Mouse (Mus musculus) urinary bladder, adult 2 months (tissue): ENCODE measurements at regions not wholly inside any gene's neighbourhood (a gene's known extent, or its start where the extent isn't known, plus 50 kb on each side); places are given as distances from the start of the nearest gene placed in this dataset.

Experiments
- DNase-seq: peaks from one replicate; pipeline ENCODE4 v3.0.0; 2022; ENCODE audit warnings: low spot score

DNA sequence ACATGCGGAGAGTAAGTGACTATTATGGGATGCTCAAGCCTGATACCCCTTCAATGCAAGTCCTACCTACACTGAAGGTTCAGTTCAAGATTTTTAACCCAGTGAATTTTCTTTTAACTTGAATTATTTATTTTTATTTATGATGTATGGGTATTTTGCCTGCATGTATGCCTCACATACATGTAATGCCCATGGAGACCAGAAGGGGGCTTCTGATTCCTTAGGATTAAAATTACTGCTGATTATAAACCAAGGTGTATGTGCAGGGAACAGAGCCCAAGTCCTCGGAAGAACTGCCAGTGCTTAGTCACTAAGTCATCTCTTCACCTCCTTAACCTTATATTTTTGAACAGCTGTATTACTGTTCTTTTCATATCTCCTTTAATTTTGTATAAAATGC lies 1431.3 kb downstream of the Gsdmc2 start:
- no peak for DNase-seq

DNA sequence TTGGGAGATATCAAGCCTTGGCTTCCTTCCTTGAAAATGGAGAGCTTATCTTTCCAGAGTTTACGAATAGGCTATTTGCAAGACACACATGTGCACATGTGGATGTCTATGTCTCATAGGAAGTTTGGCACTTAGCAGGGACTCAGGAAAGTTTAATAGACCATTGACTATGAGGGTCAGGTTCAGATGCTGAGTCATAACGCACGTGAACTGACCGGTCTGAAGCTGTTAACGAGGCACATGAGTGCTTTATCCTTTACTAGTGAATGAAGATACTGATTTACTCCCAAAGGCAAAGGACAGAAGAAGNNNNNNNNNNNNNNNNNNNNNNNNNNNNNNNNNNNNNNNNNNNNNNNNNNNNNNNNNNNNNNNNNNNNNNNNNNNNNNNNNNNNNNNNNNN lies 1442.8 kb downstream of the Gsdmc2 start:
- DNase-seq: no peak

DNA sequence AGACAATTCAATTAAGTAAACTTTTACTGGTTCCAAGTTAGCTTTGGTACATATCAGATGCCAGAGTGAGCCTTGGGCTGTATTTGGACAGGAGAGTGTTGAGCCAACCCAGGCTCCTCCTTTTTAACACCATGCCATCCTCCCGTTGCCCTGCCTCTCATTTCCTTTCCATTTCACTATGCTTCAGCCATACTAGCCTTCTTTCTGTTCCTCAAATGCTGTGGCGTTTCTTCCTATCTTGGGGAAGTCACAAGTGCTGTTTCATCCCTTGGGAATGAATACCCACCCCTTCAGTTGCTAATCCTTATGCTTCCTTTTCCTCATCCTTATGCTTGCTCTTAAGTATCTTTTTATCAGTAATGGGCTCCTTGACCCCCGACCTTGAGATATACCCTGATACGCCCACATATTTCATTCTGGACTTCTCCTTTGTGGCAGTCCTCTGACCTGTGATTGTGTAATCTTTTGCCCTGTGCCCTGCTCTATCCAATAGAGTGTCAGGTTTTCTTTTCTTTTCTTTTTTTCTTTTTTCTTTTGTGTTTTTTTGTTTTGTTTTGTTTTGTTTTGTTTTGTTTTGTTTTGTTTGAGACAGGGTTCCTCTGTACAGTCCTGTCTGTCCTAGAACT lies 1443.9 kb downstream of the Gsdmc2 start:
- DNase-seq: no peak

DNA sequence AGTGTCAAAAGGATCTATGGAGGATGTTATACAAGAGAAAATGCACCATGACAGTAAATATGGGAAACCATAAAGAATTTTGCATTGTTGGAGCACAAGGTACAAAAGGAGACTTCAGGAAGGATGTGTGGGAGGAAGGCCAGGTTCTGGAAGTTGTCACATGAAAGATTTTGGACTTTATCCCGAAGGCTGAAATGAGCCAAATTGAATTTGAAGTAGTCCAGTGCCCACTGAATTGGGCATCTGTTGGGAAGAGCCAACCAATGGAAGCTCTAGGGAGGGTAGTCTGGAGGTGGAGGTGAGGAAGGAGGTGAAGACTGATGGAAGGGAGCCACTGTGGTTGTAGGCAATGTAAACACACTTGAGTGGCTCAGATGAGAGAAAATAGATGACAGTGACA lies 1445.6 kb downstream of the Gsdmc2 start:
- no peak for DNase-seq

DNA sequence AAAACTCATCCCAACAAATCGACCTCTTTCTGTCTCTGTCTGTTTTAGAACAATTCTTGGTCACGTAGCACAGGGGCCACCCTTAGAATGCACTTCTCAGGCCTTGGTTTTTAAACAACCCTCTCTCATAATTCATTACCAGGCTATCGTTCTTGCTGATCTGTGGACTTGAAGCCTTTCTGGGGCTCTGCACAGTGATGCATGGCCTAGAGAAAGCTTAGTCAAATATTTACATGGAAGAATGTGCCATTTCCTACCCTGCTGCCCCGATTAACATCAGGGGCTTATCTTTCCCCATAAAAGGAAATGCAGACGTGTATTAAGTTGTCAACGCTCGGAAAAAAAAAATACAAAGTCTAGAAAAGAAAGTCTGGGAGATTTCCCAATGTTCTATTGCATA lies 1448.0 kb downstream of the Gsdmc2 start:
- DNase-seq: no peak

DNA sequence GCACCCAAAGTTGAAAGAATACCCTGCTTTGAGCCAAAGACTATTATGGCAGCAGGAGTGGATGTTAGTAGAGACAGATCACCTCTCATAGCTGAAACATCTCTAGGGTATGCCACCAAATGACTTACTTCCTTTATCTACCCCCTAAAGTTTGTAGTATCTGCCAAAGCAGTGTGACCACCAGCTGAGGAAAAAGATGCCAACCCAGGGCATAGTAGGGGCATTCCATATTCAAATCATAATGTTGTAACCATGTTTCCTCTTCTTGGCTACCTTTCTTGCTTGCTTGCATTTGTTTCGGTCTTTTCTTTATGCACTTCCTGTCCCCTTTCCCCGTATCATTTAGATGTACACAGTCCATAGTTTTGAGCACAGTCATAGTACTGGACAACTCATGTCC lies 1449.6 kb downstream of the Gsdmc2 start:
- no peak for DNase-seq

DNA sequence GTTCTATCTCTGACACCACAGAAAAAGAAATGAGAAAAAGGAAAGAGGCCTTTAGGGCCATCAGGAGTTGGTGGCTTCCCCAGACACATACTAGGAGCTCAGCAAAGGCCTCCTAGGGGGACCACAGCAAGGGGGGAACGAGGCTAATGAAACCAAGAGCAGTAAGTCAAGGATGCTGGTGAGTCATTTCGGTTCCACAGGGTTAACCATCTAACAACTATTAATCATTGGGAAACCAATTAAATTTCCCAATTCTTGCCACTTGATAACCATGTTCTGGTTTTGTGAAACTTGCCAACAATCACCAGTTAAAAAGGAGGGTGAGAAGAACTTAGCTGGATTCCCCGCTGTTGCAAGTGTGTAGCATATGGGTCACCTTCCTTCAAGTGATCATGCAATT lies 1451.6 kb downstream of the Gsdmc2 start:
- DNase-seq: no peak

DNA sequence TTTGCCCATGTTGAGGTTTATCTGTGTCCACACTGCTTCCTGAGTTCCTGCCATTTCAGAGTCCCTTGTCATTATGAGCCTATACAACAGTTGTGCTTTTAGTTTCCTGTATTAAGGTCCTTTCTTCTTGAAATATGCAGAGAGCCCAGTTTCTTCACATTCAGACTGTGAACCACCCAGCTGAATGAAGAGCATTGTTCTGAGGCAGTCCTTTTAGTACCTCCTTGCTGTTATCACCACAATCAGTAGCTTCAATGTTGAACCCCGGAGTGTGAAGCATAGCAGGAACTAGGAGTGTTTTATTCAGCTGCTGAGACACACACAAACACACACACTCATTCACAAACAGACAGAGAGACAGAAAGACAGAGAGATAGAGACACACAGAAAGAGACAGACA lies 1452.1 kb downstream of the Gsdmc2 start:
- no peak for DNase-seq

DNA sequence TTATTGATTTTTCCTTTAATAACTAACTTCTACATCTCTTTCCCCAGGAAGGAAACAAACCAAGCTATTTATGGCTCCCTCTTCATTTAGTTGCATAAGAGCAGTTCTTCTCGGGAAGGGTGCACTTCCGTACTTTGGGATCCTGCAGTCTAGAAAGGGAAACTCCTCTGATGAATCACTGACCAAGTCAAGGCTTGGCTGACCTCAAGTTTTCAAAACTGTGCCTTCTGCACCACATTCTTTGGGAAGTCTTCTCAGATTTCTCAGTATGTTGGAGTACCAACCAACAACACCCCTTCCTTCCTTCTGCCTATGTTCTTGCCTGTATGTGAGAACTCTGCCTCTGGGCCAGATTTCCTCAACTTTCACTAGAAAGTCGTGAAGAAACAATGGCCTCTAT lies 1452.6 kb downstream of the Gsdmc2 start:
- no peak for DNase-seq

DNA sequence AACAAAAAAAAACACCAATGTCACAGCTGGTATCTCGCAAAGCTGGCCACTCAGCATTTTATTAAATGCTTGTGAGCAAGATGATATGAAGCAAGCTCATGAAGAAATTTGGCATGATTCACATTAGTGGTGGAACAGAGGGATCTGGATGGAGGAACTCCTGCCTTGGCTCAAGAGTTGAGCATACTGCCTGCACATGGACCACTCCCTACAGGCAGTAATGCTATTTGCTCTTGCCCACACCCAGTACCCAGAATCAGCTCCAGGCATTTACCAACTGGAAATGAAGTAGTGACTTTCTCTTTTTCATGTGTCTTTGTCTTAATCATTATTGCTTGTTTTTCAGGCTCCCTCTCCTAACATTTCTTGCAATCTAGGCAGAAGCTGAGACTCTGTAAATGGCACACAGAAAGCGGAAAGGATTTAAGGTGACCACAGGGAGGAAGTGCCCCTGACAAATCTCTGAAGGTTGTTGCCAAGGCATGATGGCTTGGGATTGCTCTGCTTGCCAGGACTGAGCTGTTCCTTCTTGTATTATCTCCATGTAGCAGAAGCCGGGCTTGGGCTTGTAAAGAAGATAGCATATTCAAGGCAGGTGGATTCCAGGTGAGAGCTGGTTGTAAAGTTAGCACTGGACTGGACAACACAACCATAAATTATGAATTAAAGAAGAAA lies 1455.4 kb downstream of the Gsdmc2 start:
- no peak for DNase-seq

DNA sequence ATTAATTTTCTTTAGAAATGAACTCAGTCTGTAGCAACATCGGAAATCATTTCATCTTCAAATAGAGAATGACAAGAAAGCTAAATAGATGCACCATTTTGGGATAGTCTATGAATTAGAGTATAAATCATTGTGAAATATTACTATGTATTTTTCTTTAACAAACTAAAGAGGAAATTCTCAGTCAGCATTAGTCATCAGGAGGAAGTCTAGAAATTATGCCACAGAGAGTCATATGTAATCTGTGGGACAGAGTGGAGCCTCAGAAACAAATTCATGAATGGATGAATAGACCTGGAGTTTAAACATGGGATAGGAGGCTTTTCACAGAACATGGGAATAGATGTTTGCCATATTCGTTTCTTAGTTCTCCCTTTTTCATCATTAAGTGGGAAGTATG lies 1459.4 kb upstream of the A1bg start:
- DNase-seq: no peak

DNA sequence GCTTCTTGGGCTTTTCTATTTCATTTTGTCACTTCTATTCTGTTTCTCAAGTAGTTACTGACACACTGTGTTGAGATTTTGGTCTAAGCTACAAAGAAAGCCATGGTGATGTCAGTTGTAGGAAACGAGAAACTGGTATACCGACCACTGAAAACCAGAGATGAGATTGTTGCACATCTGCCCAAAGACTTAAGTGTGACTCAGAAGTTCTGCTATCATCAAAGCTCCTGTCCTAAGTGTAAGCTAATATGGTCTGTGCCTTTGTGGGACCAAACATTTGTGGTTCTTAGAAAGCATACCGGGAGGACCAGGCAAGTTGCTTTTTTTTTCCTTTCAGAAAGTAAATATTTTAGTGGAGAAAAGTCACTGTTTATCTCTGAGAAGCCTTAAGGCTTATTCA lies 1451.8 kb upstream of the A1bg start:
- no peak for DNase-seq

DNA sequence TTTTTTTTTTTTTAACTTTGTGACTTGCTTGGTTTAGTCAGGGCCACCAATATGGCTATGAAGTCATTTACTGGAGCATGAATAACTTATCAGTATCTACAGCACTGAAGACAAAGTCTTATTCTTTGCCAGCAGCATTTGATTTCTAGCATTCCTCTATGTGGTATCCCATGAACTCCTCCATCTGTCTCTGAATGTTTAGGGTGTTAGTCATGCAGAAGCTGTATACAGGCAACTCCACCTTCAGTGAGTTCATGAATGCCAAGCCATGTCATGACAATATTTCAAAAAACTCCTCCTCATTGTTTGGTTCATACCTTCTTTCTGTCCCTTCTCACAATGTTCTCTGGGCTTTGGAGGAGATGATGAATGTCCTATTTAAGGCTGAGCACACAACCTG lies 1438.4 kb upstream of the A1bg start:
- no peak for DNase-seq

DNA sequence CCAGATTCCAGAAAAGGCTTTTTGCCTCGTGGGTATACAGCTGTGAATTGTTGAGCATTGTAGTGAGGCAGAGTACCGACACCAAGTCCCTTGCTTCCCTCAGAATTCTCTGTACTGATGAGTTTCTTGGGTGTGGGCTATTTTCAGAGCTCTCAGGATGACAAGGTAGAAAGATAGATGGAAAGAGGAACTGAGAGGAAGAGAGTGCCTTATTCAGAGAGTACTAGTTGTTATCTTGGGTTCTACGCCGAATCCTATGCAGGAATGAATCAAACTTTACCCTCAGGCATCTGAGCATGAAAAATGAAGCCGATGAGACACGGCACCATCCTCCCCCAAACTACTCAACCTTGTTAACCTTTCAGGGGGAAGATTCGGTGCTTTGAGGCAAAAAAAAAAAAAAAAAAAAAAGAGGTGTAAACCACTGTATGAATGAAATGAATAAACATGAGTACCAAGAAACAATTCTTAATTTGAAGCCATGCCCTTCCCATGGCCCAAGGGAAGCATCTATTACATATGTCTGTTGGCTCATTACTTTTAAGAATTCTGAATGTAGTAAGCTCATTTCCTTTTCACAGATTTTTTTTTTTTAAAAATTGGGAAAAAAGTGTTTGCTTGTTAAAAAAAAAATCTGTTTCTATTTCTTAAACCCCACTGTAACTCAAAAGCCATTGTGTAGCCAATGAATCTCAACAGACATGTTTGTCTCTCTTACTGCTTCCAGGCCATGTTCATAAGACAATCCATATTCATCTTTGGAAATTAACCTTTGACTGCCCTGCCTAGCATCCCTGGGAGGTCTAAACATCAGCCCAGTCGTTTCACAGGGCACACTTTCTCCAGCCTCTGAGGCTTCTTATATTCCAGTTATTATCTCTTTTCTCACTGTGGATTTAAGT lies 1435.8 kb upstream of the A1bg start:
- DNase-seq: no peak

DNA sequence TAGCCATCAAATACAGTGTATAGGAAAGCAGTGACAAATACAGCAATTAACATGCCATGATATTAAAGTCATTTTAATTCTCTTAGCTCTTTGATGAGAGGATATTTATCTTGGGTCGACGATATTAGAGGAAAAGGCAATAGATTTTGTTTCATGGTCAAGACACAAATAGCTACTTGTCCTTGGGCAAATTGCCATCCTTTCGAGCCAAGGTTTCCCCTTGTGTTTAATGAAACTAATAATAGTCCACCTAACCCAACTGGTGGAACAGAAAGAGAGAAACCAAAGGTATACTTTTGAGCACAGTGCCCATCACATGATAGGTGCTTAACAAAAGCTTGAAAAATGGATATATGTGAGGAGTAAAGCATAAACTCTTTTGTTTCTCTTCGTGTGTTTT lies 1431.0 kb upstream of the A1bg start:
- no peak for DNase-seq

DNA sequence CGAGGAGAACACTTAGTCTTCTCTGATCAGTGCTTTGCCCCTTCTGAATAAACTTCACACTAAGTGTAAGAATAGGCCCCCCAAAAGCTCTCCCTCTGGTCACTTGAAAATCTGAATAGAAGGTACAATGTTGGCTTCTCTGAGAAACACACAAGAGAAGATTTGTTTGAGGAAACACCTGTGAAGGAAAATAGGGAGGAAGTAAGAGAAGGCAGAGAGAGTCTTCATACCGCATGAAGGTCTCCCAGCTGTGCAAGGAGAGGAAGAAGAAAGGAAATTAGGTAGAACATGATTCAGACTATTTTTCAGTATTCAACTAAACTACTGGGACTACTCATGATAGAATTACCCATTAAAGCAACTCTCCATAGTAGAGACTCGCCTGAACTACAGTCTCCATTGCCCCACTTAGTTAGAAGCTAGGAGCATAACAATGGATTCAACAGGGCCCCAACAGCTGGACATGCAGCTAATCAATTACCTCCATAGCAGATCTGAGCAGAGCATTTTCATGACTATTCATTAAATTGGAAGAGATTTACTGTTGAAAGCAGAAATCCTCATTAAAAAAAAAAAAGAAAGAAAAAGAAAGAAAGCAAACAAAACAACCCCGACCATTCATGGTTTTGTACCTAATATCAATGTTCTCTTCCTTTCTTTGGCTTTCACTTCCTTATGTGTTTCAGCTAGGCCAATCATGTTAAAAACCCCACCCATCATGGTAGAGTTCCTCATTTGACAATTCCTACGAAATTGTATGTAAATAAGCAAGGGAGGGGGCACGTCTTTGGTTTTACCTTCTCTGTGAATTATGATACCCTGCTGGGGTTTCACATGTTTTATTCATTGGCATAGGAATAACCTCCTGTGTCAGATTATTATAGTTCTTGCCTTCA lies 1428.3 kb upstream of the A1bg start:
- DNase-seq: no peak

DNA sequence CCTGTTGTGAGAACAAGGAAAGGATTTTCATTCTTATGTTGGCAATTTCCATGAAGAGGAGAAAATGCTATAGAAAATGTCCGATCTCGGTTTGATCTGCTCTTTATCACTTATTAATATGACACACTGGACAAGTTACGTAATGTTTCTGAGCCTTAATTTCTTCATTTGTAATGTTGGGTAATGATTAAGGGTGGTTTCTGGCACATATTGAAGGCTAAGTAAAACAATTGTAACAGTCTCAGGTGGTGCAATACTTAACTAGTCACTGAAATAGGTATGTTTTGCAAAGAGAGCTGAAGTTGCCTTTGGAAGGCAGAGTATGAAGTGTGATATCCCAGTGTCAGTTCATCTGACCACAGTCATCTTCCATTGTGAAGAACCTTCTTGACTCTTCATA lies 1427.2 kb upstream of the A1bg start:
- DNase-seq: no peak

DNA sequence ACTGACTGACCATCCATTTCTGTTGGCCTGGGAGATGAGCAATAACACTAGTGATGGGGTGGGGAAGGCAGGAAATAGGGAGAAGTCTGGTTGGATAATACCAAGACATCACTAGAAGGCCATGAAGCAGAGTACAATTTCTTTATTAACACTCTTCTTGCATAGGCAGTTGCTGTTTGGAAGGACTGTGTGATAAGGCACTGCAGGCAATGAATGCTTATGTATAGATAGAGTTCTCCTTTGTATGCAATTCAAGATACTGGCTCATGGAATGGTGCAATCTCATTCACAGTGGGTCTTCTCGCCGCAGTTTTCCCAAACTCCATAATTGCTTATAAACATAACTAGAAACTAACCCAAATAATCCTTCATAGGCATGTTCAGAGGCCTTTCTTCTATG lies 1426.1 kb upstream of the A1bg start:
- DNase-seq: no peak

DNA sequence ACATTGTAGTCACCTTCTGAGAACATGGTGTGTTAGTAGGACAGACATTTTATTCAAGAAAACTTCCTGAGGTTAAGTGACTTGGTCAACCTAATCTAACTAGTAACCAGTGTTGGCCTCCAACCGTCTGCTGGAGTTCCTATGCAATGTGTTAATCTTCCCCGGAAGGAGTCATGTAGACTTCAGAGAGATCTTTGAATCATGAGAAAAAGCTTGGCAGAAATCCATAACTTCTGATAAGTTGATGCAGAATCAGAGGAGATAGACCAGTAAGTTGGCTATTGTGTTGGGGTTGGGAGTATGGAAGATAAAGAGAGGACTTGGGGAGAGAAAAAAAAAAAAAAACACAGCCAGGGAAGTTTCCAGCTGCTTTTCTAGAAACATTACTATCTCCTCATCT lies 1424.9 kb upstream of the A1bg start:
- no peak for DNase-seq

DNA sequence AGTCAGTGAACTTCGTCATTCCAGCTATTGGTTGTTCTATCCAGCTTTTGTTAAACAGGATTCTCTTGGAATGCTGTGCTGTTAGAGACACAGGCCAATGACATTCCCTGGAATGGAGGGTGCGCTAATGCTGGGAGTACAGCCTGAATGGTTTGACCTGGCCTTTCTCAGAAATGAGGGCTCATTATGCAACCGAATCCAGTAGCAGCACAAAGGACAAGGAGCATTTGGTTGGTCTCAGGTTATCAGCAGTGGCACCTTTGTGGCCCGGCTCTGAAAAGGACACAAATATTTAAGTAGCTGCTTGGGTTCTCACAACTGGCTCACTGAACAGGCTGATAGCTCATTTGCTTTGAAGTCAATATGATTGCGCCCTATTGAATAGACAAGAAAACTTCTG lies 1423.1 kb upstream of the A1bg start:
- DNase-seq: no peak

DNA sequence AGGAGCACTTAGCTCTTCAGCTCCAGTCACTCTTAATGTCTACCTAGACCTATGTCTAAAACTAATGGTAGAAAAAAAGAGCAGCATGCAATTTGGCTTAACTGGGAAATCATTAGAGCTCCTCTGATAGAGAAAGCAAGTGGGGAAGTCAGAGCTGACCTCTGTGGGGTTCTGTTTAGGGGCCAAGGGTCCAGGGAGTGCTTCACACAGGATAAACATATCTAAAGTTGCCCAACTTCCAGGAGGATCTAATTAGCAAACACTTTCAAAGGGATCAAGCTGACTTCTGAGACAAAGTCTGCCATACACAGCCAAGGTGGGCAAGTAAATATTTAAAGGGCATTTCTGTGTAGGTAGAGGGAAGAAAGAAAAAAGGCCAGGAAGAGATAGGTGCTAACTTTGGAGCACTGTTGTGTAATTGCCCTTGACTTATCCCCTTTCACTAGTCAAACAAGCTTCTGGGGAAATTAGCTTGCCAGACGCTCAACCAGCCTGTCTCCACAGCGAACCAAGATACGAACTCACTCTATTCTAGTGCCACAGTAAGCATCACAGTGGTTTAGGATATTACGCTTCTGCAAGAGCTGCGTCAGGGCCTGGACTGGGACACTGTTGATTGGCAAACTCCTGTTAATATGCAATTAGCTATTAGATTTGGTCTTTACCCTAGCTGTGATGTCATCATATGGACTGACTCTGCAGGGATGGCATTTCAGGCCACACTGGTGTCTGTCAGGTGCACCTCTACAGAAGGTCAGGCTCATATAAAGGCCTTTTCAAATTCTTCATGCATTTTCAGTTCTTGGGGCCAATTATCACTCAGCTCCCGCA lies 1413.9 kb upstream of the A1bg start:
- DNase-seq: no peak
